Mouse (Mus musculus) spleen, postnatal 4 days (tissue): Measurements from ENCODE around the gene Nagpa.

ENCODE experiments used
- DNase-seq, 2 experiments: peaks; one replicate each; pipeline ENCODE4 v3.0.0; 2022; ENCODE audit warnings: low spot score in 2 of 2

Nagpa gene

DNA sequence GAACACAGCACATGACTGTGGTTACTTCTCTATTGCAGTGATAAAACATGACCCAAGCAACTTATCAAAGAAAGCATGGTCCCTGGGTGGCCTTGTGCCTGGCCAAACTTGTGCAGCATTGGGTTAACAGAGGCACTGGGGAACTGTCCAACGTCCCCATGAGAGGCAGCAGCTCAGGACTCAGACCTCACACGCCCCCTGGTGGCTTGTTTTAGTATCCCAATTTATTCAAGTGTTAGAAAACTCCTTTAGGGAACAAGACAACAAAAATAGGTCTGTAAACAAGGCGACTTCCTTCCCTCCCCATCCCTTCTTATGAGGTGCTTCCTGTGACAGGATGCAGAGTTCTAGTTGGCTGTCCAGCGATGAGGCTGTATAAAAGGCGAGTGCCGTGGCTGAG is 8.7 kb downstream of the Nagpa start:
- DNase-seq = peak; percentile 48 to 82

DNA sequence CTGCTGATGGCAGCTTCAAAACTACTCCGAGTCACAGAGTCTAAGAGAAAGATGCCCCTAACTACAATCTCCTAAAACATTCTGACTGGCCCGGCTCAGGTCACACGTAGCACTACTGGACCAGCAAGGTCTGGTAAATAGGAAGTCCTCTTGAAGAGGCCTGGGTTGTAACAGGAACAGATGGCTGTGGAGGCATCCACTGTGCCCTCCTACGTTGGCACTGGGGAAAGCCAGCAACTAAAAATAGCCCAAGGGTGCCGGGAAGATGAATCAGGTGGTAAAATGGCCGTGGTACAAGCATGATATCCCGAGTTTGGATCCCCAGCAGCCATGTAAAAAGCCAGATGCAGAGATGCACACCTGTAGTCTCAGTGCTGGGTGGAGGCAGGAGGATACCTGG is 17.6 kb downstream of the Nagpa start:
- no peak for DNase-seq

DNA sequence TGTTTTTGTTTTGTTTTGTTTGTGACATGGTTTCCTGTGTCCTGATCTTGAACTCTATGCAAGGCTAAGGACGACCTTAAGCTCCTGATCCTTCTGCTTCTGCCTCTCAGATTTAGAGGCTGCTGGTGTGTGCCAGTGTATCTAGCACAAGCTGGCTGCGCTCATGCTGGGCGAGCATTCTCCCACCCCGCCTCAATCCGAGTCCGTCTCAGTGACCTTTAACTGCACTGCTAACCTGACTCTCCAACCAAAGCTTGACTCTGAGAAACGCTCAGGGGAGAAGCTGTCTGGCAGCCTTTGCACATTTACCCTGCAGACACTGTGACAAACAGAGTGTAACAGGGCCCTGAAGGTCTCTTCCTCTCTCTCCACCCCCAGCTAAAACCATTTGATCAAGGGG is 18.1 kb downstream of the Nagpa start:
- no peak for DNase-seq

DNA sequence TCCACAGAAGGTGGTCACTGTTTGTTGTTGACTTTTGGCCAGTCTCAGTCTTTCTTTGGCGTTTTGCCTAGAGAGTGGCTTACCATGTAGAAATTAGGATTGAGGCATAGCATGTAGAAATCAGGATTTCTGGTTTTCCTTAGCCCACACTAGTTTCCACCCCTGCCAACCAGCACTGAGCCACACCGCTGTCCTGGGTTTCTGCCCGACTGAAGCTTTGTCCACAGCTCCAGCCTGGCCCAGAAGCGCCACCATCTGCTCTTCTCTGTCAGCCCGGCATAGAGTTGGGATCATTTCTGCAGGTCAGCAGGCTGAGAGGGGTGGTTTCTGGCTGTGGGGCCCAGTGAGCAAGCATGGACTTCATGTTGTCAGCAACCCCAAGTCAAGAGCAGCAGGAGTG is 18.9 kb downstream of the Nagpa start:
- no peak for DNase-seq

DNA sequence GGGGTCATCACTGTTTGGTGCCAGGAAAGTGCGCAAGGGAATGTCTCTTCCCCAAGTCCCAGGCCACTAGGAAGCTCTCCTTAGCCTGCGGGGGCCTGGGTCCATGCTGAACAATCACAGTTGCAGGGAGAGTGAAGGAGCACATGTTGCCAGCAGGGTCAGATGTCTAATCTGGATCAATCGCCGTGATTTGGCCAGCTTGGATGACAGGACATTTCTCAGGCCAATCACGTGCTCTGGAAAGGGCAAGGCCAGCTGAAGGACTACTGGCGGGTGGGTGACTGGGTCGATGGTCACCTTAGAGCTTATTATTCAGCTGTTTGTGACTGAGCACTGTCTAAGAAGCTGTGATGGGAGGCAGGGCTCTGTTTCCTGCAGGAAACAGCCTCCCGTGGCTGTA is 19.7 kb downstream of the Nagpa start:
- no peak for DNase-seq

DNA sequence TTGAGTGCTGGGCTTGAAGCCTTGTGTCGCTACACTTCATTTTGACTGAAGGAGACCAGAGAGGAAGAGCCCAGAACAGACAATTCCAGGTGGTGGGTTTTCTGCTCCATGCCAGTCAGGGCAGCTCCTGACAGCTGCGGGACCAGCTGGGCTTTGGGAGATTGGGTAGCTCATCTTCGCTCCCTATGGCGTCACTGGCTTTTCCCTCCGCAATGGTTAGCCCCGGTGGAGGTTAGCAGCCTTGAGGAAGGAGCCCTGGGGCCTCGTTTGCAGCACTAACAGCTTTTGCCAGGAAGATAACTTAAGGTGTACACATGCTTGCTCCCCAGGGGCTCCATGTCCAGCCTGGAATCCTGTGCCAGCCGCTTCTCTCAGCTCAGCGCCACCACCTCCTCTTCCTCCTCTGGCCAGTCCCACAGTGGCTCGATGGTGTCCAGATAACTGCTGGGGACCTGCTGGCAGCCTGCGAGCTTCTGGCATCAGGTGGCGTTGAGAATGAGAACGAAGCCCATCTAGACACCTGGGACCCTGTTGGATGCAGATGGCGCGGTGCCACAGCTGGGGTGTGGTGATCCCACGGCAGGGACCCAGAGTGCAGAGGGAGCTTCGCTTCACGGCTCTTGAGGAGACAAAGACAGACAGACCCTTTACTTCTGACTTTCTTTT is 20.4 kb downstream of the Nagpa start:
- no peak for DNase-seq

DNA sequence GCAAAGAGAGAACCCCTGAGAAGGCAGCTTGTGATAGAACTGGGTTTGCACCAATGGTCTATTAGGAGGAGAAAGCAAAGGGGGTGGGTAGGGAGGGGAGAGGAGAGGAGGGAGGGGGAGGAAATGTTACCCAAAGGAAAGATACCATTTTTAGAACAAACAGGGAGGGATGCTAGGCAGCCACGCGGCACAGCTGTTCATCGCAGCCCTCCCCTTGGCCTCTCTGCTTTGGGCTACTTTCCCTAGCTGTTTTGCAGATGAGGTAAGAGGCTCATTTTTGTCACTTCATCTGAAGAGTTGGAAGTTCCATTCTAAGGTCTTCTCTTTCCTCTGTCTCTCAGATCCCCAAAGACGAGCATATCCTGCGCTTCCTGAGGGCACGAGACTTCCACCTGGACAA is 31.2 kb downstream of the Nagpa start:
- no peak for DNase-seq

DNA sequence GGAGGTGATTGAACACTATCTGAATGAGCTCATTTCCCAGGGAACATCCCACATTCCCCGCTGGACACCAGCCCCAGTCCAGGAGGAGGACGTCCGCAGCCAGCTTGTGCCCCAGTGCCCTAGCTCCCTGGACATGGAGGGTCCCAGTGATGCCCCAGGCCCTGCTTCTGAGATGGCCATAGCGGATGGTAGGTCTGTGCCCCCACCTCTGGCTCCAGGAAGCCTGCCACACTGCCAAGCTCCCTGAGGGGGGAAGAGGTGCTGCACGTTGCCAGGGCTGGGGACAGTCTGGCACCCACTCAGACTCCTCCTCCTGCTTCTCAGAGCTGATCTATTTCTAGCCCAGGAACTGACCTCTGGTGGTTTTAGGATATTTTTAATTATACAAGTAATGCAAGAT is 35.0 kb downstream of the Nagpa start:
- DNase-seq = no peak

DNA sequence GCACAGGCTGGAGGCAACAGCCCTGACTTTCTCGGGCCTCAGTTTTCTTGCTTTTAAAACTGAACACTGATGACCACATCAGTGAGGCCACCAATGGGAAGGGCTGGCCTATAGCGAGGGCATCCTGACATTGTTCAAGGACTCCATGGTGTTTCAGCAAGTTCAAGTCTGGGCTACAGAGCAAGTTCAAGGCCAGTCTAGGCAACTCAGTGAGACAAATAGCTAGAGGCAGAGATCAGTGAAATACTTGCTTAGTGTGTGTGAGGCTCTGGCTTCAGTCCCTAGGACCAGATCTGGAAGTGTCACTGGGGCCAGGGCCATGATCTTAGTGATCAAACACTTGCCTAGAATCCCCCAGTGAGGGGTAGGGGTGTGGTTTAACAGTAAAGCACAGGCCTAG is 35.8 kb downstream of the Nagpa start:
- no peak for DNase-seq

DNA sequence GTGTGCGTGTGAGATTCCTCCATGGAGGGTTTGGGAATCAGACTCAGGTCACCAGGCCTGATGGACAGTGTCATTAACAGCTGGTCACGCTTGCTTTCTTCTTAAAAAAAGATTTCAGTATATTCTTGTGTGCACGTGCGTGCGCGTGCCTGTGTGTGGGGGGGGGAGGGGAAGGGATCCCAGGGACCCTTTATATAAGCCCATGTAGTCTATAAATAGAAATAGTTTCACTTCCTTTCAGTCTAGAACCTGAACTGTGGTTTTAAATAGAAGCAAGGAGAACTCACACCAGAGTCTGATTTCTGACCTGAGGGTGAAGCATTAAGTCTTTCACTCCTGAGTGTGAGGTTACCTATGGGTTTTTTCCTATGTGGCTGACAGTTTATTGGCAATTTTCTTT is 39.5 kb downstream of the Nagpa start:
- DNase-seq = no peak

DNA sequence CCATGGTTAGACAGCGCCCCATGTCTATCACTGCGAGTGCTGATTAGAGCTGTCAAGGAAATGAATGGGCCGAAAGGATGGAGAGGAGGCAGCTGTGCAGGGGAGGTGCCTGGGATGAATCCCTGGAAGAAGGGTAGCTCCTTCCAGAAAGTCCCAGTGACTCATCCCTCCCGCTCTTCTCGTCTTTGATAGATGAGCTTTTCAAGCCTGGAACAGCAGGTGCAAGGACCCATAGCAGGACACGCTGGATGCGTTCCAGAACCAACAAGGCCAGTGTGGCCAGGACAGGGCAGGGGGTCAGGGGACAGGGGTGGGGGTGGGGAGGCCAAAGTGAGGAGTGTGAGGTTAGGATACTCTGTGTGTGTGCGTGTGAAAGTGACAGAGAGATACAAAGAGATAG is 44.6 kb downstream of the Nagpa start:
- DNase-seq = no peak

DNA sequence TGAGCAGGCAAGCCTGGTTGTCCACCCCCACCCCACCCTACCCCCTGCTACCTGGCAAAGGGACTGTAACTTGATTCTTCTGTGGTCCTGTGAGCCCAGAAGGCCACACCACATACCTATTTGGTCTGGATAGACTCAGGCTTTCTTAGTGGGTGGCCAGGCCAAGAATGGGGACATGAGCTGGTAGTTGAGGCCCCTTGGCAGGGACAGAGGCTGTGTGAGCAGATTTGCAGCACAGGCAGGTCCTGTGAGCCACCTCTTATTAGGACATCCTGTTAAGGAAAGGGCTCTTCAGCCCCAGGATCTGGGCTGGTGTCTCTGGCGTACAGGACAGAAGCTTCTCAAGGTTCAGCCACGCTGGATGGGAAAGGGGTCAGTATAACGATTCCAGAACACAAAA is 46.7 kb downstream of the Nagpa start:
- DNase-seq = no peak

DNA sequence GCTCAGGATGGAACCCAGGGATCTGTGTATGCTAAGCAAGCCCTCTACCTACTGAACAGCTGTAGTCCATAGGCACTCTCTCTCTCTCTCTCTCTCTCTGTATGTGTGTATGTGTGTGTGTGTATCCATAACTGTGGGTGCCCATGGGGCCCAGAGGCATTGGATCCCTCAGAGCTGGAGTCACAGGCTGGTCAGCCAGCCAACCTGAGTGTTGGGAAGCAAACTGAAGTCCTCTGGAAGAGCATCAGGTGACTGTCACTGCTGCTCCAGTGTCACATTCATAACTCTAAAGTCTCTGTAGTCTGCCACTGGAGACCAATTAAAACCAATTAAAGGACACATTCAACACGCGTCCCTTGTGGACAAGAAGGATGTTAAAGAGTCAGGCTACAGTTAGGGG is 47.3 kb downstream of the Nagpa start:
- no peak for DNase-seq

DNA sequence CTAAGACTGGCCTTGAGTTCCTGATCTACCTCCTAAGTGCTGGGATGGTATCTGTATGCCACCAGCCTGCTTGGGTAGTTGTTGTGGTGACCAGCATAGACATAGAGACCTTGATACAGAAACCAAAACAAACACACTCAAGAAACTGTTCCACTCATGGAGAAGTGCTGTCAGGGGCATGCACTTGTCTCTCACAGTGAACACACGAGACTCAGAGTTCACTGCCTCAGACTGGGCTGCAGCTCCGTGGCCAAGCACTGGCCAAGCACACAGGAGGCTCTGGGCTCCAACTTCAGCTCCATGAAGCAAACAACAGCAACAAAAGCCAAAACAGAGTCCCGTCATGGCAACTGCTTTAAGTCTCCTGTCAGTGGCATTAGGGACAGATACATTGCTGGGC is 48.8 kb downstream of the Nagpa start:
- DNase-seq = no peak

DNA sequence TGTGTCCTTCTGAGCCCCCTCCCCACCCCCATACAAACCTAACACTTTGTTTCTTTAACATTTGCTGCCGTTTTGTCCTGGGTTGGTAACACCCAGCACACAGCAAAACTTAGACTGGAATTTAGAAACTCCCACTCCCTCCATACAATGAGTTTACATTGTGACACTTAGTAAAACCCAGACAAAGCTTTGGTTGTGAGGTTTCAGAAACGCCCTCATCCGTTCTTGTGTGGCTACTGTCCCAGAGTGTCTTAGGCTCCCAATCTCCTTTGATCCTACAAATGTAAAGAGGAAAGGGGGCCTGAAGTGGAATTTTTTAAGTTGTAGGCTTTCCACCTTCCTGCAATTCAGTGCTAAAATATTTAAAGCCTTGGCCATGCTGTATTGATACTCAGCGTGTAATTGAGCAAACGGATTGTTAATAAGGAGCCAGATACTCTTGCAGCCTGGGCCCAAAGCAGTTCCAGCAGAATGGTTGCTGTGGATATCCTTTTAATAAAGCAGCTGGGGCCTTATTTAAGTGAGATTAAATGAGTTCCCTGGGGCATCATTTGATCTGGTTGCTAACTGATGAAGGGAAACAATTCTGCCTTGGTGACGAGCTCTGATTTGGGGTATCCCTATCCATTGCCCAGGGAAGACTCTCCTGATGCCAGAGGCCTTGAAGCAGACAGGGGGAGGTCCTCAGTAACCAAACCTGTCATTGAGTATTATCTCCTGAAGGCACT is 50.3 kb downstream of the Nagpa start:
- no peak for DNase-seq

DNA sequence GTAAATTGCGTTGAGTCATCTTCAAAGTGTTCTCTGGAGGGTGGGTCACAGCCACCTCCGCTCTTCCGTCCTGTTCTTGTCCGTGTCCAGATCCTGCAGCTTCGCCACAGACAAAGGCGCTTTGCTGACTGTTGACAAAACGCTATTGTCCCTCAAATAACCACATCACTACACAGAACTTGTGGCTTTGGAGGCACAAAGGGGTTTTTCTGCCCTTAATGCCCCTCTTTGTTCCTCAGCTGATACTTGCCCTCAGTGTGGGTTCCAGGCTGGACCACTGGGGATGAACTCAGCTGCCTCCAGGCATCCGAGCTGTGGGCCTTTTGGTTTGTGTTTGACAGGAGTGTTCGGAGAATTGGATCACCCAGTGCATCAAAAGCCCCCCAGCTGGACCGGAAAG is 53.3 kb downstream of the Nagpa start:
- no peak for DNase-seq

DNA sequence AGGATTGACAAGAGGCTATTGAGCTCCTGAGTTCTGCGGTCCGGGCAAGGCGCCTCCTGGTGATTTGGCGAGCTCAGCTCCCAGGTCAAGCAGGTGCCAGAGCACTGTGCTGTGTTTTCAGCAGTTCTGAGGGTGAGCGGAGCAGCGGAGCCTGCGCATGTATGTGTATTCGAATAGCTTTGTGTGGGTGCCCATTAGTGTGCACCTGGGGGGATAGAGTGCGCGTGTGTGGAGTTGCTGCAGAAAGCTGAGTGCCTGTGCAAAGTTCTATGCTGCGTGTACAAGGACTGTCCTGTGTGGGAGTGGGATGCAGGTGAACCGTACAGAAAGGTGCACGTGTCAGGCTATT is 56.8 kb downstream of the Nagpa start, which contains the start of gene Sec14l5:
Gene Sec14l5 (plus strand): TSS at position 73 of the 349 bp plus-strand sequence.
- no peak for DNase-seq

DNA sequence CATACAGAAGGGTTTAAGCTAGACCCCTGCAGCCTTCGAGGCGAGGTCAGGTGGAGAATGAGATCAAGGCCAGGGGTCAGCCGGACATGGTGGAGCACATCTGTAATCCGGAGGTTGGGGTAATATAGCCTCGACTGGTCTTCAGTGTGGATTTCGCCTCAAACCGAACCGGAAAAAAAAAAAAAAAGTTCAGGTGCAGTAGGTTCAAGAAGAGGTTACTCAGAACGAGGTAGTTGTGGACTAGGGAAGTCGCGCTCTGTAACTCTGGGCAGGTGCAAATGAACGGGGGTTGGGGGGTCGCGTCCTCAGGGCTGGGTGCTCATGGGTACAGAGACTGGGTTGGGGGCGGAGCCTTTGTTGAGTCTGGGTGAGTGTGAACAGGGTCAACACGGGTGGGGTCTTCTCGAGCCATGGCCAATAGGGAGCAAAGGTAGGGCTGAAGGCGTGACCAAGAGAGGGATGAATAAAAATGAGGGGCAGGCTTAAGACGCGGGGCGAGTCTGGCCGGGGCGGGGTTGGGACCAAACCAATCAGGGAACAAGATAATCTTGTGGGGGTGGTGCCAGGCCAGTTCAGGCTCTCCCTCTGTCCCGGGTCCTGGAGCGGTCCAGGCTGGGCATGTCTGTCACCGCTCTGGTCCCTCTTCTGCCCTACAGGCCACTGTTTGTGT is 57.3 kb downstream of the Nagpa start:
- peak; percentile 36 to 68 for DNase-seq

DNA sequence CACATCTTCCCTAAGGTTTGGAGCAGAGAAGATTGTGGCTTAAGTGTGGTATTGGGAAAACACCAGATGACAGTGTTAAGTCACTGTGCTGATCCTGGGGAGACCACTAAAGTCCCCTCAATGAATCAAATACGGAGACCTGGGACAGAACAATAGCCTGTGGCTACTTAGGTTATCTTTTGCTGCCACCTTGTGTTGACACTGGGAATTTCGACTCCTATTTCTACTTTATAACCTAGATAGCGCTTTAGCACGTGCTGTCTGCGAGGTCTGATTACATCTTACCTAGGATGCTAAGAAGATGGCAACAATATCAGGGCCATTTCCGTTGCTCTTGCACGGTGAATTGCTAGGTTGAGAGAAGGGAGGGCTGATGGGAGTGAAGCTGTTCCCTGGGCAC is 58.2 kb downstream of the Nagpa start:
- DNase-seq = peak; percentile 57 to 77
